Mouse (Mus musculus) bone marrow macrophage, adult 2 months (primary cell): ENCODE data around the gene Ubn1.

ENCODE experiments used
- CTCF ChIP-seq: IDR thresholded peaks from 2 replicates; pipeline ENCODE4 v1.5.1; 2012; ENCODE audit warnings: low read depth, mild to moderate bottlenecking, low read length, moderate library complexity
- POLR2A ChIP-seq: IDR thresholded peaks from 2 replicates; pipeline ENCODE4 v1.6.1; 2012; ENCODE audit warnings: mild to moderate bottlenecking, low read depth, low read length, borderline replicate concordance

DNA sequence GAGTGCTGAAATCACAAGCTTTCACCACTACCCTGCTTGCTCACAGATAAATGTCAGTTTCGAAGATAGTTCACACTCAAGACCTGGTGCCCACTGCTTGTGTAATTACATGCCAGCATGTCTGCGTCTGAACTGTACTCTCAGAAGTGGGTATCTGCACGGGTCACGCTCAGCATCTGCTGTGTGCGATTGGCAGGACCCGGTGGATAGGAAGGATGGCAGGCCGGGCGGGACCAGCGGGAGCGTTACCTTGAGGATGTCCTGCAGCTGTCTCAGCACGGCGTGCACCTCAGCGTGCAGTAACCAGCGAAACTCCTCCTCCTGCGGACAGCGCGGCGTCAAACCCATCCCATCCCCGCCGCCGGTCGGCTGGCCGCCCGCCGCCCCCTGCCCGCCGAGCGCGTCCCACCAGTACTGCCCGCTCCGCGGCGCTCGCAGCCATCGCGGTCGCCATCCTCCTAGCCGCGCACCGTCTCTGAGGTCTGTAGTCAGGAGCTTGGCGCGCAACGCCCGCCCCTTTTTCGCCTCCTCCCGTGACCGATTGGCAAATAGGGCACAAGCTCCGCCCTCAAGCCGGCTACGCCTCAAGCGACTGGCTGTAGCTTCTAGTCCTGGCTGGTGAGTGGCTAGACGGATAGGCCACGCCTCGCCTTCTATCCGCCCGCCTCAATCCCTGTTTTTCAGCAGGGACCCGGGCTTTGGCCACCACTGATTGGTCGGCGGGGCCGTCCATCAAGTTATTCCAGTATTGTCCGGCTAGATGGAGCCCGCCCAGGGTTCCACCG lies 36.6 kb upstream of the Ubn1 start, which contains the start of gene Rogdi:
- TF ChIP-seq CTCF: no peak
- TF ChIP-seq POLR2A: no peak
